Mouse (Mus musculus) heart, adult 18-20 months (tissue): ENCODE data around the gene Nptn. TPM values are rescaled to one million over a fixed set of nuclear protein-coding genes. Genes with fewer than 3 reads are reported as not detected.
A peak's percentile ranks its signal among the peaks of the same experiment; 100 is the strongest.

Experiments
- DNase-seq, 2 experiments: peaks; one replicate each; pipeline ENCODE4 v3.0.0; 2021 to 2022; ENCODE audit warnings: mixed read lengths in 1 of 2
- long read RNA-seq, 2 experiments: library from polyadenylated mRNA; stranded (forward); transcript quantifications; one replicate each; pipeline ENCODE4 v2.0.0; 2021
- total RNA-seq, 2 experiments: library from RNA; stranded (reverse); gene quantifications; 2 replicates each; pipeline ENCODE4 v1.2.3; 2021

Nptn gene
- 100 to 1,000 TPM; 113 to 123 TPM for total RNA-seq
- long read RNA-seq, experiment 1, transcript Nptn-201 (8 exons, 2,024 nt) = major isoform, 16 of 23 reads
- long read RNA-seq, experiment 1, partial matches to known transcripts = 0 of 23 reads
- long read RNA-seq, experiment 1, other reads (novel, unspliced or antisense) = 4 of 23 reads
- long read RNA-seq, experiment 2, partial matches to known transcripts = 1 of 8 reads
- long read RNA-seq, experiment 2, other reads (novel, unspliced or antisense) = 3 of 8 reads

DNA sequence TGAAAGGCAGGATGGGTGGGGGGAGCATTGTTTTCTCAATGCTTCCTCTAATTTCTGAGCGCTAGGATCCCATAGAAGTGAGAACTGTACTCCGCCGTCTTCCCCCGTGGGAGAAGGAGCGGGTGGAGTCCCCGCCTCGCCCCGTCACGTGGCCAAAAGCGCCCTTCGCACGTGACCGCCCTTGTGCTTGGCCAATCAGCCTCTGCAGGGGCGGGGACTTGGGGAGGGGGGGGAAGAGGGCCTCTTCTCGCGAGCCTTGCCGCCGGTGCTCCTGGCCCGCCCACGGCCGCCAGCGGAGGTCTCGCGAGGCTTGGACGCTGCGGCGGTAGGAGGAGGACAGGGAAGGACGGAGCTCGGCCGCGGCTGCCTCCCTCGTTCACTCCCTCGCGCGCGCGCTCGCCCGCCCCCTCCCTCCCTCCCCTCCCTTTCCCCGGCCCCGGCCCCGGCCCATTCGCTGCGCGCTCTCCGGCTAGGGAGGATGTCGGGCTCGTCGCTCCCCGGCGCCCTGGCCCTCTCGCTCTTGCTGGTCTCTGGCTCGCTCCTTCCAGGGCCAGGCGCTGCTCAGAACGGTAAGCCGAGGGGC lies at the start of gene Nptn:
Gene Nptn, plus strand, starts transcription at position 283 of the 583 bp plus-strand sequence.
- peak; percentile 97 to 99 for DNase-seq

DNA sequence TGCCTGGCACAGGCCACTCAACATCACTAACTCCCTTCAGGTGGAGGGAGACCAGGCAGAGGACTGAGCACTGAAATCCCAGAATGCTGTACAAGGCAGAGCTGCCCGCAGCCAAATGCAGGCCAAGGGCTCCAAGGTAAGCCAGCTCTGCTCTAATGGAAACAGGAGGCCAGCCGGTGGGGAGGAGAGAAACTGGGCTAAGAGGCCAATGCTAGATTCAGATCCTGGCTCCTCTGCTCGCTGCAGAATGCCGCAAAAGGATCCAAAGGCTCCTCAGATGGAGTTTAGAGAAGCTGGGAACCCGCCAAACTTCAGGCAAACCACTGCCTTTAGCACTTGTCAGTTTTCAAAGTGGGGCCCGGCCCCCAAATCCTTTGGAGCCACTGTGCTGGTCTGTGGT lies 48.7 kb upstream of the Nptn start:
- no peak for DNase-seq

DNA sequence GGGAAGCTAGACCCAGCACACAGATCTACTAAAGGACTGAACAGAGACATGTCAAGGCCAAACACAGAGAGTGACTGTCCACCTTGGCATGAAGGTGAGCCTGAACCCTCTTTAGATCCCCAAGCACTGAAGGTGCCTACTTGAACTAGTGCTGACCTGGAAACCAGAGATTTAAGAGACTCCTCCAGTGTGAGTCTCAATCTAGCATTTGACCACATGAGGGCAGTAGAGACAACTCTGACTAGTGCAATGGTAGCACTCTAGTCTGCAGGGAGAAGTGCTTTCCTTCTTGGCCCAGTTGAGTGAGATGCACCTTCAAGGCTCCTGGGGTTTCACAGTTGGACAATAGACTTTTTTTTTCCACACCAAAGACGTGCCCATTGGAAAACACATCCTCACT lies 47.3 kb upstream of the Nptn start:
- peak; percentile 63 to 78 for DNase-seq

DNA sequence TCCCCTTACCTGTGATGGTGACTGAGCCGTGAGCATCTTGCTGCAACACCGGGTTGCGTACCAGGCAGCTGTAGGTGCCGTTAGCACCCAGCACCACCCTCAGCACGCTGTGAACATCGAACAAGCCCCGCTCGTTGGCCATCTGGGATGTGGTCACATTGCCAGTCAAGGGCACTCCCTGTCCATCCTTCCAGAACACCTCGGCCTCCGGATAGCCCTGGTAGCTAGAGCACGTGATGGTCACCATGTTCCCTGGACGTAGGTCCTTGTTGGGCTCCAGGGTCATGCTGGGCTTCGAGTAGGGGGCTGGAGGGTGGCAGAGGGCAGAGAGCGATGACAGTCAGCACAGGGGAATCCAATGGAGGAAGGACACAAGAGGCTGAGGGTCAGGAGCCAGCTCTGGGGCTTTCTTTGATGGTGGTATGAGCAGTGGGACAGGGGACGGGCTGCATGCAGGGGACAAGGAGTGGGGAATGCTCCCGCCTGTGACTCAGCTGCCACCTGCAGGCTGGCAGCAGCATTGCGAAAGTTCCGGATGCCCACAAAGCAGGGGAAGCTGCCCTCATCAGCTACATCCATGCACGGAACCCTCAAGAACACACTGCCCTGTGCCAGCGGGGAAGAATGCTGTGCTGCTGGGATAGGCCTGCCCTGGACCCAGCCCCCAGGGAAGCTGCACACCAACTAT lies 46.4 kb upstream of the Nptn start:
- DNase-seq = no peak

DNA sequence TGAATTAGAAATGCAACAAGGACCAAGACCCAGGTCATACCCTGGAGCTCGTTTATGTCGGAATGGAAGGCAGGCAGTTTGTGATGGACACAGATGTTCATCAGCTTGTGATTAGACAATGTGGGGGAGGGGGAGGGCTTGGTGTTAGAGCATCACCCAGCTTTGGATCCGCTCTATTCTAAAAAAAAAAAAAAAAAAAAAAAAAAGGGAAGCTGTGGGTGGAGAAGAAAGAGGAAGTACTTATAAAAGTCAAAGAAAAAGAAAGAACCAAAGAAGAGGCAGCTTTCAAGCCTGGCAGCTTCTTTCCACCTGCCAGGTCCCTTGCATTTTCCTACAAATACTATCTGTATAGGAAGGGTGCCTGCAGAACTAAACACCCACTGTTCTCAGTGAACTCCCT lies 44.3 kb upstream of the Nptn start:
- DNase-seq = no peak

DNA sequence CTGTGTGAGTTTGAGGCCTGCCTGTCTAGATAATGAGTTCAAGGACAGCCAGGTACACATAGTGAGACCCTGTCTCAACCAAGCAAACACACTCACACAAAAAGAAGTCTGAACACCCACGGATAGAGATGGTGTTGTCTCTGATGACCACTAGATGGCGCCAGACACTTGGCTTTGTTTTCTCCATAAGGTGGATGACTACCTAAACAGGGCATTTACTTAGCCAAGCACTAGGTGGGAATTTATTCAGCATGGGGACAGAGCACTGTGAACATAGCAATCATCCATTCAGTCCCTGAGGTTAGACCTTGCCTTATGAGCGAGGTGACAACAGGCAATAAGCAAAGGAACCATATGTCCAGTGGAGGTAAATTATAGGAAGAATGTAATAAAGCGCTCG lies 42.2 kb upstream of the Nptn start:
- peak; percentile 52 to 79 for DNase-seq

DNA sequence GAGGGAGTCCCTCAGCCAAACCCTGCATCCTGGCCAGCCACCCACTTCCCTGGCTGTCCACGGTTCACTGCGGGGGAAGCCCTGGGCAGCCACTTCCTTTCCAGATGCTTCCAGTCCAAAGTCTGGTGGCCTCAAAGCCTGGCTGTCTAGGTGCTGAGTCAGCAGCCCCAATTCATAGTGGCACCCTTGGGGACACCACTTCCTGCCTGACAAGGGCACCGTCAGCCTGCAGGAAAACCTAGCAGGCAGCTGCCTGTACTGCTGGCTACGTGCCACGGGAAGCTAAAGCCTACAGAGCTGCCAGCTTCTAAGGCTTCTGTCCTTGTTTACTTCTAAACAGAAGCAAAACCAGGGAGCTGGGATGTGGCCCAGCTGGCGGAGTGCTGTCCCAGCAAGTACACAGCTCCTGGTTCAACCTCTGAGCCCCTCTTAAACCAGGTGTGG lies 40.1 kb upstream of the Nptn start:
- DNase-seq = peak; percentile 83 to 89

DNA sequence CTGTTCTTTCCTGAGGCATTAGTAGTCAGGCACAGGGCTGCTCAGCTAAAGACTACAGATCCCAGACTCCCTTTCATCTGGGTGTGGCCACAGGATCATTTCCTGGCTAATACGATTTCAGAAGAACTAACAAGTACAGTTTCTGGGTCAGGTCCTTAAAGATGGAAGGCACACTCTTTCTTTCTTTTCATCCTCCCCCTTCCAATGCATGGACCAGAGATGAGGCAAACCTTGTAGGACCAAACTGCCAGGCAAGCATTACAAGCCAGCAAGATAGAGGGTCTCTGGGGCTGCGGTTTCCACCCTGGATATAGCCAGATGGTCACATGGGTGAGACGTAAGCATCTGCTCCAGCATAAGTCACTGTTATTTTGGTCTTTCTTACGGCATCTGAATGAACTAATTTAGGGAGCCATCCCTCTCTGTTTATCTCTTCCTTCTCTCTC lies 37.1 kb upstream of the Nptn start:
- DNase-seq = peak; percentile 48 to 62

DNA sequence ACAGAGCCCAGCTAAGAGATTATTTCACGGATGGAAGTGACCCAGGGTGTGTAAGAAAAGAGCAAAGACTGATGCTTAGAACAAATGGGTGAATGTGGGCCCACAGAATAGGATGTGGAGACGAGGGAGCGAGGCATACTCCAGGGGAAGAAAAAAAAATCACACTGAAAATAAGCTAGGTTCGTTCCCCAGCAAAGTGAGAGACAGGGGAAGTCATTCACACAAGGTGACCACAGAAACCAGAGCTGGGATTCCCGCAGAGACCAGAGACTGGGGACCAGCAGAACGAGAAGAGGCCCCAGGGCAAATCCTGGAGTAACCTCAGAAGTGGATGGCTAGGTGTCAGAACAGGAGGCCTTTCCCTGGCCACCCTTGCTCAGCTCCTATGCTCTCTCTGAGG lies 36.6 kb upstream of the Nptn start:
- no peak for DNase-seq

DNA sequence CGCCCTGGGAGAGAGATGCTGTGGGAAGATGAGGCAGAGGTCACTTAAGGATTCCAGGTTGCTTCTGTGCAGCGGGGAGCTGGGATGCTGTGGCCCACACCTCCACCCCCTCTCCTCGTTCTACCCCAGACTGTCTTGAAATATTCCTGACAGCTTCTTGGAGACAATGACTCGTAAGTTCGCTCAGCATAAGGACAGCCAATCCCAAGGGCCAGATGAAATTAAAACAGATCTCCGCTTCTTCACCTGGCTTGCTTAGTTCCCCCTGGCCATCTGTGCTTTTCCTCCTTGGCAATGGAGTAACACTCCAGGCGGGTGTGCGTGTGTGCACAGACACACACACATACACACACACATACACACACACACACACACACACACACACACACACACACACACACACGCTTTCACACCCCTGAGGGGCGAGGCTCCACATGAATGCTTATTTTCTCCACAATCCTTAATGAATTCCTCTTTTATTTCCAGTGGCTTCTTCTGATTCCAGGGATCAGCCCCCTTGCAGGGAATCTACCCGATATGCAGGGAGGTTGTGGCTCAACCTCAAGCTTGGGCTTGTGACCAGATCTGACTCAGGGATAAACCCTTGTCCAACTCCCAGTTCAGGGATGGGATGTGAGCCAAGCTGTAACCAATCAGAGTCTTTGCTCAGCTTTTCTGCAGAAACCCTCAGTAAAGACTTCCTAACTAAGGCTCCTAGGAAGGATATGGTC lies 35.2 kb upstream of the Nptn start:
- peak in 1 of 2 experiments; percentile 41 for DNase-seq

DNA sequence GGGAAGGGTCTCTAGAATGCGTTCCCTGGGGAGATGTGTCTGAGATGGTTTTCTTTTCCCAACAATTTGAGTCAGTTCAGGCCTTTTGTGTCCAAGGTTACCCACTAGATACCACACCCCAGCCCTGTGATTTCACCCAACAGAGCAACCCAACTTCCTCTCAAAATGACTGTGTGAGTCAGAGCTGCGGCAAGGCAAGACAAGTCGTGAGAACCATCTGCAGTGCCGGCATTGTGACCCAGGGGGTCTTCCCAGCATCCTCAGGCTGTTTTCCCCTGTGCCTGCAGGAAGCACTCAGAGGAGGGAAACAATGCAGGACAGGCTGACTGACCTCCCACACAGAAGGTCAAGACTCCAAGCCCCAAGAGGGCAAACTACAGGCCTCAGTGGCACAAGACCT lies 33.1 kb upstream of the Nptn start:
- no peak for DNase-seq

DNA sequence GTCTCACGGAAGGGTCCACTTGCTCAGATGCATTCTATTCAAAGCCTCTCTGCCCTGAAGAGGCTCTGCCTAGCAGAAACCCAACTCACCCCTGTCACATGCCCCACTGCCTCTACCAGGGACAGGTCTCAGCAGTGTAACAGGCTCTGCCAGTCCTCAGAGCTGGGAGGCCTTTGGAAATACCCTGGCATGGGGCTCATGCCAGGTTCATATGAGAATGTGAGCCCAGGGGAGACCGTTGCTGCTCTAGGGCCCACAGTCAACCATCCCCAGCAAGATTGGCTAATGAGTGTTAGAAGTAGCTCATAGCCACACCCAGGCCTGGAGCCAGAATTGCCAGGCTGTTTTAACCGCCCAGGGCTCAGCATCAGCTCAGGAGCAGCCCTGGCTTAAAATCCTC lies 32.3 kb upstream of the Nptn start:
- DNase-seq = no peak

DNA sequence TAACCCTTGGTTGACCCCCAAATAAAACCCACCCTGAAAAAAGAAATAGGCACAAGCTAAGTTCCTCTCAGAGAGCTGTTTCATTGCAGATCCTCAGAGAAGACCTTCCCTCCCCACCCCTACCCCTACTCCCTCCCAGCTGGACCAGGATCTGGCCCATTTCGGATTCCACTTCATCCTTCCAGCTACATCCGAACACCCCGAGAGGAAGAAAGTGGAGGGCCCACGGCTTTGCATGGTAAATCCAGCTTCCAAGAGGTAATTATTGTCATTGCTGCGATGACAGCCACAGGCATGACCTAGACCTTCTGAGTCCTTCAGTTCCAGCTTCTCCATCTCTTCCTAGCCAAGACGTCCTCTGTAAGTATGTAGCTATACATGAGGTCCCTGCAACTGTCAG lies 31.1 kb upstream of the Nptn start:
- DNase-seq = no peak

DNA sequence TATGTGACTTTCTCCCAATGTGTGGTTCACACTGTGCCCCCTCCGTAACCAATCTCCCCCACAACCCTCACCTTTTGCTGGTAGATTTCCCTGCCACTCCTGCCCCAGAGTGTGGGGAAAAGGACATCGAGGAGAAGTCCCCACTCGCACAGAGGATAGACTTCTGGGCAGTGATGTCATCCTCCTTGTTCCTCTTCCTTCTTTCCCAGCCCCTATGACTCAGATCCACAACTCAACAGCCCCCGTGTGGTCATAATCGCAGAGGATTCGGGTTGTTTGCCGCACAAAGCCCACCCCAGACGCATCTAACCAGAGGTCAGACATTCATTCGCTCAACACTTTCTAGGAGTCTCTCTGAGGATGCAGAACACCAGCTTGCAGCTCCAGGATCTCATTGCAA lies 30.0 kb upstream of the Nptn start:
- no peak for DNase-seq

DNA sequence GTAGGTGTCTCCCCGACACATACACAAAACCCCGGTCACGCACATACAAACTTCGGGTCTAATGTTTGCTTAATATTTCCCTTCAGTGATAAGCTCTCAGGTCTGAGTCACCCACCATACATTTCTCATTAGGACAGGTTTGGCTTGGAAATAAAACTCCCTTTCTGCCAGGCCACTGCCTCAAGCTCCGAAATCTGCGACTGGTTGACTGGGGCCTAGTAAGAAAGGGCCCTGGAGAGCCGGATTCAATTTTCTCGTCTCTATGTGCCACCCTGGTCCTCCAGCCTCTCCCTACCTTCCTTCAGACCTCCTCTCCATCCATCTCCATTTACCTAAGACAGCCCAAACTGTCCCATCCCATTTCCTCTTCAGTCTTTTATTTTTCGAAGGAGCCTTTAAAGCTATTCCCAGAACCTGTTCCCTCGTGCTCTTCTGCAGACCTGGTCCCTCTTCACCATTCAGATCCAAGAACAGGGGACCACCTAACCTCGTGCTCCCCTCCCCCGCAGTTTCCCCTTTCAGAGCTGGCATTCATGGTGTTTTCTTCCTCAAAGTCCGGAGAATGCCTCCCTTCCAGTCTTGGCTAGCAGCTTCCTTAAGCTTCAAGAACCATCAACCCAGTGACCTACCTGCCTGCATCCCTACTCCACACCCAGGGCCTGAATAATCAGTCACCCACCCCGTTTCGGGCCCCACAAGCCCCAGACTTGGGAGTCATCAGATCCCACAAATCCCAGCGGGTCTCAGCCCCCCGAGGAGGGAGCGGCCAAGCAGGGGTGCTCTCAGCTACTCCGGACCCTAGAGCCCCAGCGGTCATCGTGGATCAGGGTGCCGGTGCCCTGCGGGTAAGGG lies 27.8 kb upstream of the Nptn start:
- peak in 1 of 2 experiments; percentile 51 for DNase-seq

DNA sequence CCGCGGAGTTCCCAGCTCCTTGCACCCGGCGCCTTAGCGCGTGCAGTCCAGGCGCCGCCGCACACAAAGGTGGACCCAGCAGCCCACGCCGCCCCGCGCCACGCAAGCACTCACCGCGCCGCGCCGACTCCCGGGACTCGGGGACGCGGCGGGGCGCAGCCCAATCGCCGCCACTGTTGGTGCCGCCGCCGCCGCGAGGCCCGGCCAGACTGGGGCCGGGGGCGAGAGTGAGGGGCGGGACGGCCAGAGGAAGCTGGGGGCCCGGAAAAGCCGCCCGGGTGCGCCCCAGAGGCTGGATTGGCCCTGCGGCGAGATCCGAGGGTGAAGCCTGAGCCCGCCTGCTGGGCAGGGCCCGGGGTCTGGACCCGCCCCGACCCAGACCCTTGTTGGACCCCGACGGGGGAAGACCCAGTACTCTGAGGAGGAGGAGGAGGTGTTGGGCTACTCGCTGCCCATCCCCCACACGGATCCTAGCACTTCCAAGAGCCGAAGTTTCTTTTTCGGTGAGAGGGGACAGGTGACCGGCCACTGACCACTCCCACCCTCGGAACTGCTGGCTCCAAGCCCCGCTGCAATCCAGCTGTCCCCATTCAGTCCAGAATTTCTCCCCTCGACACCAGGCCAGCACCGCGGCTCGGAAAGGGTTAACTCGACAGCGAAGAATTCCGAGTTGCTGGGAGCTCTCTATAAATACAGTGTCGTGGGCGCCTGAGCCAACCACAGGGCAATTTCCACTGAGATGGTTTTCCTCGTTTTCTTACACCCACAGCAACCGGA lies 26.9 kb upstream of the Nptn start, which contains the start of gene Cd276:
Gene Cd276, minus strand, starts transcription at position 530 of the 777 bp plus-strand sequence.
- peak; percentile 62 to 75 for DNase-seq

DNA sequence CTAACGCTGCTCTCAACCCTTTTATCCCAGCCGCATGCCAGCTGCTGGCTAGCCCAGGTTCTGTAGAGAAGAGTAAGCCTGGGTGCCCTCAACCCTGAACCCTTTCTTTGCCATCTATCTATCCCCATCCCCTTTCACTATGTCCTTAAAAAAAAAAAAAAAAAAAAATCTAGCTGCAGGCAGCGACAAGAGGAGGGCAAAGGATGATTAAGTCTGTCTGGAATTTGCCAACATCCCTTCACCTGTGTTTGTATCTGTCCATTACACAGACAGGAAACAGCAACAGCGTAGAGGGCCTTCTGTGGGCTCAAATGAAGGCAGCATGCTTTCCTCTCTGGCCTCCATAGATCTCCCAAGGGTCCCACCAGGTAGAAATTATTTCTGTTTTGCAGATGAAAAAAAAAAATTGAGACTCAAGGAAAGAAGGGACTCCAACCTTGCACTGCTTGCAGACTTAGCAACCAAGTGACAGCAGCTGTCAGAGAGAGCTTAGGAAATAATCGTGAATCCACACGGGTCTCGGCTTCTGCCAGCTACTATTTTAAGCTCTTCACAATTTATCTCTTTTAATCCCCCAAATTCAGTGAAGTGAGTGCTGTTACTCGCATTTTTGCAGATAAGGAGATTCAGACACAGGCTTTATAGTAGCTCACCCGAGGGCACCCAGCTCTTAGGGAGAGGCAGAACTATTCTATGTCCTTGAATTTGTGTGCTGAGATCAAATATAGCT lies 26.2 kb upstream of the Nptn start:
- DNase-seq = no peak

DNA sequence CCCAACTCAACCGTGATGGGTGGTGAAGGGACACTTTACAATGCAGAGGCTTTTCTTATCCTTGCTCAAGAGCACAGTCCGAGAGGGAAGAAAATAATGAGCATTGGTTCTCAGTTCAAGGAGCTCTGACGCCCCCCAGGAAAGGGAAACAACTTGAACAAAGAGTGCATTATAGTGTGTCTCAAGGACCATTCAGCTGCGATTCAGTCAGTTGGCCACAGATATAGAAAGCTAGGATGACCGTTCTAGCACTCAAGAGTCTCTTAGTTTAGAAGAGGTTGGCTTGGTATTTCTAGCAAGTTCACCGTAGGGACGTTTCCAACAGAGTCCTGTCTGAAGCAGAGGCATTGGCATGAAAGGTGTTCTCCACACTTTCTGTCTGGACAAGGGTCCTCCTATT lies 25.4 kb upstream of the Nptn start:
- DNase-seq = no peak

DNA sequence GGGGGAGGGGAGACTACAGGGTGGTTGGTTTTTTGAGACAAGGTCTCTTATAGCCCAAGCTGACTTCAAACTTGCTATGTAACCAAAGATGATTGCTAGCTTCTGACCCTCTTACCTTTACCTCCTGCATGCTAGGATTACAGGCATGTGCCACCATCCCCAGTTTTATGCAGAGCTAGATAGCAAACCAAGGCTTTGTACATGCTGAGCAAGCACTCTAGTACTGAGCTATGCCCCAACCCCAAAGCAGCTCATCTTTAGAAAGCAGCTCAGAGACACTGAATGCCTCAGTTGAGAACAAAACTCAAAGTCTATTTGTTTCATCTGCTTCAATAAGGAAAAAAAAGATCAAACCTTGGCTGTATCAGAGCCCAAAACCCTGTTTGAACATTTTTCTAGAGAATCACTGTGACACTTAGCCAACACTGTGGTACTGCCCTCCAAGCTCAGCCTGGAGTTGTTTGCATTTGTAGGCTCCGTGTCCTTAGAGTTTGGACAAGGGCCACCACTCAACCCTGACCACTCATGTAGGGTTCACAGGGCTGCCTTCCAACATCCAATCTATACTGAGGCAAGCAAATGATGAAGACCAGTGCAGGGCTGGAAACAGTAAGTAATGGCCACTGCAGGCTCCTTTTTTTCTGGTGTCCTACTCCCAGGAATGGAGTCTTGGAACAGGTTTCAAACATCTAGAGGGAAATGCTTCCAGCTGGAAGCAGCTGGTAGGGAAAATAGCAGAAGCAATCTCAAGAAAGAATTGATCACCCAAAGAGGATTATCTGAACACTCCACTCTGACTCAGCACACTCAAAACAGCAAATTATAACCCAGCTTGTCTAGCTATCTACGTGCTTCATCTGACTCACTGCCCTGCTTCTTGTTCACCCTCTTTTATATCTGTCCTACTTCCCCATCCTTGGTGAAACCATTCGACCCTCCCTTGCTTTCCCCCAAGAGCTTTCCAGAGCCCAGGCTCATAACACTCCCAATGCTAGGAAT lies 24.3 kb upstream of the Nptn start:
- no peak for DNase-seq
